Mouse (Mus musculus): ENCODE results near the gene Cavin3.

DNA sequence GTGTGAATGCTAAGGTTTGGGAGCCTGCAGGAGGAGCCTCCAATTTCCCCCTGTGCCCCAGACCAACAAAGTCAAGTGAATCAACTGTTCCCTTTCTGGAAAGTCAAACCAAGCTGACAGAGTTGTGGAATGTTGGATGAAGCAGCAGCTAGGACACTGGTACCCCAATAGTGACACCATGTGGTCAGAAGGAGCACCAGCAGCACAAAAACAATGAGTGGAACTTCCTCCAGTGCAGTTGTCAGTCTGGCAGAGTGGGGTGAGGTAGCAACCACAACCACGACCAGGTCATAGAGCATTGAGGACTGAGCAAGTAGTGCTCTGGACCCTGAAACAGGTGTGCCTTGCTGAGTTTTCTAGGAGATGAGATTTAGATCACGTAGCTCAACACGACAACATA, 4.3 kb downstream of the Cavin3 start:
- TF ChIP-seq CTCF (IDR thresholded peaks at IDR 0.05; ENCODE audit: extremely low read depth, insufficient read depth, insufficient read length, insufficient replicate concordance) (peak; percentile 14; the same call in 1 of the 2 replicates), POLR2A (IDR thresholded peaks at IDR 0.05; ENCODE audit: low read depth, low read length) (no peak)

All from spleen, adult 2 months (tissue).